Mouse (Mus musculus): ENCODE results near the gene Prdx3. TPM values are rescaled to one million over a fixed set of nuclear protein-coding genes. Genes with fewer than 3 reads are reported as not detected.
A peak's percentile ranks its signal among the peaks of the same experiment; 100 is the strongest.
"Not testable (repeated sequence)": the region's sequence is repeated elsewhere in the genome, so short reads cannot be mapped to it uniquely, and the experiment has no call there.

Gene Prdx3
- polyA plus RNA-seq, 1 experiment from 2014 or later: 95.7 TPM

GRCm38 (mm10) chr19:60891123-60891470 lies 16.7 kb upstream of the Prdx3 start:
- Histone ChIP-seq H3K36me3 (no peaks in the 10 kb centered on the region), H3K4me2 (replicated peaks) (peak overlapping the region; percentile 81), H3K9me3 (replicated peaks) (no peaks in the 10 kb centered on the region), H3K4me1 (peaks cover 11% of the 10 kb centered on the region), H3K27me3 (no peaks in the 10 kb centered on the region), H3K27ac (replicated peaks) (no peak overlapping the region), H3K9ac (no peak overlapping the region), H3K4me3 (replicated peaks) (peak overlapping the region; percentile 92)
- 5% methylated on average over 4 of the region's 5 CpGs for WGBS
- no peak for ATAC-seq (ENCODE audit: insufficient number of reproducible peaks, low FRiP score, low TSS enrichment, low read depth)

- Histone ChIP-seq H3K27me3 (no peaks in the 10 kb centered on the region), H3K9me3 (replicated peaks) (no peaks in the 10 kb centered on the region), H3K9ac (peak overlapping the region; percentile 37), H3K4me2 (replicated peaks) (peak overlapping the region; percentile 81), H3K27ac (replicated peaks) (peak overlapping the region; percentile 91), H3K36me3 (no peaks in the 10 kb centered on the region), H3K4me3 (replicated peaks) (peak overlapping the region; percentile 92), H3K4me1 (peaks cover 11% of the 10 kb centered on the region)
- WGBS: 0% methylated on average over 41 of the region's 41 CpGs
- ATAC-seq (ENCODE audit: insufficient number of reproducible peaks, low FRiP score, low TSS enrichment, low read depth): peak; percentile 39
These were observed 16.2 kb upstream of the Prdx3 start for GRCm38 (mm10) chr19:60890391-60891122.

GRCm38 (mm10) chr19:60889714-60890315 lies 15.5 kb upstream of the Prdx3 start, which contains the start of gene Grk5:
TSS of gene Grk5 (plus strand) at chr19:60889749.
- WGBS: under 1% methylated on average over 55 of the region's 55 CpGs
- ATAC-seq (ENCODE audit: insufficient number of reproducible peaks, low FRiP score, low TSS enrichment, low read depth): peak; percentile 99
- H3K9ac ChIP-seq: peak within 1 kb of the TSS; percentile 61
- no peaks in the 10 kb centered on the region for H3K27me3 ChIP-seq
- H3K9me3 ChIP-seq (replicated peaks): no peaks in the 10 kb centered on the region
- H3K27ac ChIP-seq (replicated peaks): peak within 1 kb of the TSS; percentile 95
- no peaks in the 10 kb centered on the region for H3K36me3 ChIP-seq
- peak within 1 kb of the TSS; percentile 92 for H3K4me3 ChIP-seq (replicated peaks)
- H3K4me2 ChIP-seq (replicated peaks): peak within 1 kb of the TSS; percentile 81
- peaks cover 11% of the 10 kb centered on the region for H3K4me1 ChIP-seq

DNA sequence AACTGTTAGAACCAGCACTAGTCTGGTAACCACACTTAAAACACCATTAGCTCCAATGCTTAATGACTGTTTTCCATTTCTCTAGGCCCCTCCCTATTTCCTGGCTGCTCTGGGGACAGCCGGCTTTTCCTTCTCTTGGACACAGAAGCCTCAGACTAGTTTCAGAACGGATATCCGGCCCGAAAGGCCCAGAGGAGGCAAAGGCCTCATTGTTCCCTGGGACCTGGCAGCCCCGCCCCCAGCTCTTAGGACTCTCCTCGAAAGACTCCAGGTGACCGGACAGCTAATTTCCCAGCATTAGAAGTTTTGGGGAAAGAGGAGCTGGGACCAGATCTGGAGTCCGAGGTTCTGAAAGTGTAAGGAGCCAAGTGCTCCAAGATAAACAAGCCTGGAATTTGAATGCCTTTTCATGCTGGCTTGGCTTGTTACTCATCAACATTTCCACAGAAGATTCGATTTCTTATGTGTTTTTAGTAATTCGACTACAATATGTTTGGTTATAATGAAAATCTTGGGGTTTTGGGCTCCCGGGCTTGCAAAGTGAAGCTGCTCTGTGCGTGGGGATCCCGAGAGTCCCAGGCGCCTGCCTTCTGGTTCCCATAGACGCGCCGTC lies 14.9 kb upstream of the Prdx3 start:
- peak overlapping the region; percentile 81 for H3K4me2 ChIP-seq (replicated peaks)
- H3K4me3 ChIP-seq (replicated peaks): peak overlapping the region; percentile 92
- WGBS: 8% methylated on average over 17 of the region's 17 CpGs
- ATAC-seq (ENCODE audit: insufficient number of reproducible peaks, low FRiP score, low TSS enrichment, low read depth): no peak
- peaks cover 11% of the 10 kb centered on the region for H3K4me1 ChIP-seq
- H3K9ac ChIP-seq: 0 out of 2 replicates have a peak overlapping the region, but pooled peaks have one; percentile 61
- no peaks in the 10 kb centered on the region for H3K27me3 ChIP-seq
- no peaks in the 10 kb centered on the region for H3K9me3 ChIP-seq (replicated peaks)
- H3K36me3 ChIP-seq: no peaks in the 10 kb centered on the region
- H3K27ac ChIP-seq (replicated peaks): peak overlapping the region; percentile 95

DNA sequence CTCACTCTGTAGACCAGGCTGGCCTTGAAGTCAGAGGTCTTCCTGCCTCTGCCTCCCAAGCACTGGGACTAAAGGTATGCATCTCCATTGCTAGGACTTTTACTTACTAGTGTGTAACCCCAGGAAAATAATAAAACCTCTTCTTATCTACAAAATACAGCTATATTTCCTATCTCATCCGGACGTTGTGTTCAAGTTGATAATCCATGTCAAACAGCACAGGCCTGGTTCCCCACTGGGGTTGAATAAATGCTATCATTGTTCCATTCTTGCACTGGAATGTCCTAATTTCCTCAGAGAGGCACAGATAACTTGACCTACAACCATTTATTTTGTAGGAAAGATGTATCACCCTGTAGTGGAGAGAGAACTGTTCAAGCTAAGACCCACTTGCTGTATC lies 13.3 kb upstream of the Prdx3 start:
- H3K9me3 ChIP-seq (replicated peaks): no peaks in the 10 kb centered on the region
- no peaks in the 10 kb centered on the region for H3K36me3 ChIP-seq
- H3K27ac ChIP-seq (replicated peaks): no peak overlapping the region
- no peaks in the 10 kb centered on the region for H3K27me3 ChIP-seq
- no peak for ATAC-seq (ENCODE audit: insufficient number of reproducible peaks, low FRiP score, low TSS enrichment, low read depth)
- WGBS: 80% methylated on average over 2 of the region's 2 CpGs
- no peak overlapping the region for H3K9ac ChIP-seq
- no peak overlapping the region for H3K4me2 ChIP-seq (replicated peaks)
- H3K4me1 ChIP-seq: peaks cover 11% of the 10 kb centered on the region
- H3K4me3 ChIP-seq (replicated peaks): no peak overlapping the region

- WGBS: 7% methylated on average over 3 of the region's 3 CpGs
- no peaks in the 10 kb centered on the region for H3K36me3 ChIP-seq
- no peak overlapping the region for H3K9ac ChIP-seq
- no peak overlapping the region for H3K4me2 ChIP-seq (replicated peaks)
- no peaks in the 10 kb centered on the region for H3K9me3 ChIP-seq (replicated peaks)
- no peaks in the 10 kb centered on the region for H3K4me1 ChIP-seq
- no peak for ATAC-seq (ENCODE audit: insufficient number of reproducible peaks, low FRiP score, low TSS enrichment, low read depth)
- H3K4me3 ChIP-seq (replicated peaks): no peak overlapping the region
- no peaks in the 10 kb centered on the region for H3K27me3 ChIP-seq
- no peak overlapping the region for H3K27ac ChIP-seq (replicated peaks)
These were observed 8.8 kb upstream of the Prdx3 start for GRCm38 (mm10) chr19:60883129-60883528.

- H3K9me3 ChIP-seq (replicated peaks): no peaks in the 10 kb centered on the region
- H3K36me3 ChIP-seq: peaks cover 11% of the 10 kb centered on the region
- H3K4me1 ChIP-seq: peaks cover 16% of the 10 kb centered on the region
- H3K9ac ChIP-seq: no peak overlapping the region; the same call in 1 of the 2 replicates
- WGBS: 23% methylated on average over 4 of the region's 4 CpGs
- H3K4me2 ChIP-seq (replicated peaks): peak overlapping the region; percentile 59
- peak overlapping the region; percentile 74 for H3K4me3 ChIP-seq (replicated peaks)
- H3K27ac ChIP-seq (replicated peaks): peak overlapping the region; percentile 65
- no peaks in the 10 kb centered on the region for H3K27me3 ChIP-seq
- no peak for ATAC-seq (ENCODE audit: insufficient number of reproducible peaks, low FRiP score, low TSS enrichment, low read depth)
These were observed 855 bp downstream of the Prdx3 start for GRCm38 (mm10) chr19:60873501-60873900.

DNA sequence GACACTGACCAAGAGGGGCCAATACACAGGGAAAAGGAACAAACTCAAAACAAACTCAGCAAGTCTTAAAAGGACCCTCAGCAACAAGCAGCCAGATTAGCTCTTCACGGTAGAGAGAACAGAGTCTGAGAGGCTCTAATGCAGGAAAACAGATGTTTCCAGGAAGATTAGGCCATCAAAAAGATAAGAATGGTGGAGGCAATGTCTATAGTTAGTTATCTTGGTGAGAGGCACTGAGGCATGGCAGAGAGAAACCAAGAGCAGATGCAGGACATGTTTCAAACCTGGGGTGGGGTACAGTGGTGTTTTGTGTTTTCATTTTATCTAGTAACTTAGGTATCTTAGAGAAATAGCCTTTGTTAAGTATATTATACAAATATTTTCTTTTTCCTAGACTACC lies 2.1 kb downstream of the Prdx3 start:
- Histone ChIP-seq H3K9ac (no peak overlapping the region), H3K27ac (replicated peaks) (no peak overlapping the region), H3K4me2 (replicated peaks) (no peak overlapping the region), H3K9me3 (replicated peaks) (no peaks in the 10 kb centered on the region), H3K36me3 (peaks cover 20% of the 10 kb centered on the region), H3K4me1 (peaks cover 16% of the 10 kb centered on the region), H3K27me3 (no peaks in the 10 kb centered on the region), H3K4me3 (replicated peaks) (no peak overlapping the region)
- ATAC-seq (ENCODE audit: insufficient number of reproducible peaks, low FRiP score, low TSS enrichment, low read depth): no peak
- WGBS: 57% methylated on average over 1 of the region's 1 CpGs

DNA sequence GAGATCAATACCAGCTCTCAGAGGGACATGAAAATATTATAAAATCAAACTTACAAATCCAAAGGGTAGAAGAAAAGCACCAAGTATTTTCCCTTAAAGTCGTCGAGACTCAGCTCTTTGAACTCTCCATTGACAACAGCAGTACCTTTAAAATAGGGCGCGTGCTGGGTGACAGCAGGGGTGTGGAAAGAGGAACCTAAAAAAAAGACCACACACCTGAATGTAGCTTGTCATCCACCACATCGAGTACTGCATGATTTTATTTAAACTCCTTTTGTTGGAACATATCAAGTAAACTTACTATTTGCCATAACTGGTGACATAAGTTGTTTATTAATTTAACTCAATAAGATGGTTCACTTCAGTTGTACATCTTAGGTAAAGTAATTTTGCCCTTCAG lies 3.0 kb downstream of the Prdx3 start:
- H3K4me2 ChIP-seq (replicated peaks): no peak overlapping the region
- ATAC-seq (ENCODE audit: insufficient number of reproducible peaks, low FRiP score, low TSS enrichment, low read depth): no peak
- no peak overlapping the region for H3K27ac ChIP-seq (replicated peaks)
- no peak overlapping the region for H3K4me3 ChIP-seq (replicated peaks)
- no peaks in the 10 kb centered on the region for H3K27me3 ChIP-seq
- peaks cover 16% of the 10 kb centered on the region for H3K4me1 ChIP-seq
- H3K9me3 ChIP-seq (replicated peaks): no peaks in the 10 kb centered on the region
- WGBS: 84% methylated on average over 5 of the region's 5 CpGs
- H3K9ac ChIP-seq: no peak overlapping the region
- H3K36me3 ChIP-seq: peaks cover 25% of the 10 kb centered on the region

DNA sequence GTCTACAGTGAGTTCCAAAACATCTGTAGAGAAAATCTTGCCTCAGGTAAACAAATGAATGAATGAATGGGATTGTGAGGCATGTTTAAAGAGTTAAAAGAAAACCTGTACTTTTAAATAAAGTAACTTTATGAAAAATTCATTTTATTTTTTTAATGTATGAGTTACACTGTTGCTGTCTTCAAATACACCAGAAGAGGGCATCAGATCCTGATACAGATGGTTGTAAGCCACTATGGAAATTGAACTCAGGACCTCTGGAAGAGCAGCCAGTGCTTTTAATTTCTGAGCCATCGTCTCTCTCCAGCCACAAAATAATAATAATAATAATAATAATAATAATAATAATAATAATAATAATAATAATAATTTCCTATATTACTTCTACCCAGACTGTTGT lies 3.9 kb downstream of the Prdx3 start:
- H3K9me3 ChIP-seq (replicated peaks): no peaks in the 10 kb centered on the region
- H3K36me3 ChIP-seq: peaks cover 25% of the 10 kb centered on the region
- H3K27ac ChIP-seq (replicated peaks): no peak overlapping the region
- ATAC-seq (ENCODE audit: insufficient number of reproducible peaks, low FRiP score, low TSS enrichment, low read depth): no peak
- no peak overlapping the region for H3K4me2 ChIP-seq (replicated peaks)
- no peaks in the 10 kb centered on the region for H3K27me3 ChIP-seq
- peaks cover 16% of the 10 kb centered on the region for H3K4me1 ChIP-seq
- no peak overlapping the region for H3K9ac ChIP-seq
- no peak overlapping the region for H3K4me3 ChIP-seq (replicated peaks)
- 86% methylated on average over 1 of the region's 1 CpGs for WGBS

GRCm38 (mm10) chr19:60866169-60866568 lies 8.2 kb downstream of the Prdx3 start:
- H3K36me3 ChIP-seq: peaks cover 41% of the 10 kb centered on the region
- H3K4me3 ChIP-seq (replicated peaks); H3K27ac ChIP-seq (replicated peaks); ATAC-seq (ENCODE audit: insufficient number of reproducible peaks, low FRiP score, low TSS enrichment, low read depth); H3K9ac ChIP-seq; H3K4me2 ChIP-seq (replicated peaks); H3K9me3 ChIP-seq (replicated peaks); H3K4me1 ChIP-seq; H3K27me3 ChIP-seq: not testable (repeated sequence)
- 95% methylated on average over 4 of the region's 4 CpGs for WGBS

All from embryonic facial prominence, embryonic 15.5 days (tissue).